Mouse (Mus musculus): ENCODE results near the gene Ttc30a2.
"Not testable (repeated sequence)": the region's sequence is repeated elsewhere in the genome, so short reads cannot be mapped to it uniquely, and the experiment has no call there.

The Ttc30a2 gene

GRCm38 (mm10) chr2:75981440-75982081 is 3.6 kb upstream of the Ttc30a2 start, which contains the start of gene Ttc30a1:
Ttc30a1 (minus strand) TSS chr2:75981967.
- peak in 1 of 2 experiments; percentile 69 for DNase-seq (ENCODE audit: low spot score in 2 of 2)

- not testable (repeated sequence) for DNase-seq (ENCODE audit: low spot score in 2 of 2)
These were observed 3.0 kb upstream of the Ttc30a2 start for GRCm38 (mm10) chr2:75980933-75981439.

GRCm38 (mm10) chr2:75976070-75976469 is 1.9 kb downstream of the Ttc30a2 start:
- not testable (repeated sequence) for DNase-seq (ENCODE audit: low spot score in 2 of 2)

- no peak for DNase-seq (ENCODE audit: low spot score in 2 of 2)
These were observed 3.8 kb downstream of the Ttc30a2 start for GRCm38 (mm10) chr2:75974131-75974530.

- peak in 1 of 2 experiments; percentile 70 for DNase-seq (ENCODE audit: low spot score in 2 of 2)
These were observed 13.0 kb downstream of the Ttc30a2 start for GRCm38 (mm10) chr2:75964972-75965371.

- DNase-seq (ENCODE audit: low spot score in 2 of 2): peak; percentile 43 to 69
These were observed 13.5 kb downstream of the Ttc30a2 start for GRCm38 (mm10) chr2:75964512-75964911.

- no peak for DNase-seq (ENCODE audit: low spot score in 2 of 2)
These were observed 13.9 kb downstream of the Ttc30a2 start for GRCm38 (mm10) chr2:75964051-75964450.

GRCm38 (mm10) chr2:75963211-75963840 is 14.6 kb downstream of the Ttc30a2 start:
- DNase-seq (ENCODE audit: low spot score in 2 of 2): no peak

- no peak for DNase-seq (ENCODE audit: low spot score in 2 of 2)
These were observed 17.3 kb downstream of the Ttc30a2 start for GRCm38 (mm10) chr2:75960366-75961330.

GRCm38 (mm10) chr2:75959850-75960365 is 18.1 kb downstream of the Ttc30a2 start:
- peak in 1 of 2 experiments; percentile 68 for DNase-seq (ENCODE audit: low spot score in 2 of 2)

GRCm38 (mm10) chr2:75959183-75959849 is 18.7 kb downstream of the Ttc30a2 start:
- peak in 1 of 2 experiments; percentile 43 for DNase-seq (ENCODE audit: low spot score in 2 of 2)

GRCm38 (mm10) chr2:75955709-75956108 is 22.3 kb downstream of the Ttc30a2 start:
- DNase-seq (ENCODE audit: low spot score in 2 of 2): no peak

GRCm38 (mm10) chr2:75953320-75953719 is 24.6 kb downstream of the Ttc30a2 start:
- no peak for DNase-seq (ENCODE audit: low spot score in 2 of 2)

- no peak for DNase-seq (ENCODE audit: low spot score in 2 of 2)
These were observed 27.3 kb downstream of the Ttc30a2 start for GRCm38 (mm10) chr2:75950685-75951084.

- DNase-seq (ENCODE audit: low spot score in 2 of 2): peak in 1 of 2 experiments; percentile 69
These were observed 39.6 kb downstream of the Ttc30a2 start, which contains the start of gene Ttc30b for GRCm38 (mm10) chr2:75938117-75939063. Ttc30b (minus strand) TSS chr2:75938585.

- DNase-seq (ENCODE audit: low spot score in 2 of 2): not testable (repeated sequence)
These were observed 40.4 kb downstream of the Ttc30a2 start for GRCm38 (mm10) chr2:75937520-75938116.

GRCm38 (mm10) chr2:75936685-75937084 is 41.3 kb downstream of the Ttc30a2 start:
- not testable (repeated sequence) for DNase-seq (ENCODE audit: low spot score in 2 of 2)

GRCm38 (mm10) chr2:75933541-75933940 is 44.4 kb downstream of the Ttc30a2 start:
- DNase-seq (ENCODE audit: low spot score in 2 of 2): no peak

GRCm38 (mm10) chr2:75930941-75931340 is 47.0 kb downstream of the Ttc30a2 start:
- DNase-seq (ENCODE audit: low spot score in 2 of 2): no peak
